Mouse (Mus musculus) lung, postnatal 0 days (tissue): ENCODE results near the gene Prss32.

Source experiments
- CTCF ChIP-seq: IDR thresholded peaks from 2 replicates; pipeline ENCODE4 v1.5.1; 2016; ENCODE audit warnings: antibody characterized with exemption, mild to moderate bottlenecking
- EP300 ChIP-seq: IDR thresholded peaks from 2 replicates; pipeline ENCODE4 v1.6.1; 2016; ENCODE audit warnings: antibody characterized with exemption, mild to moderate bottlenecking, control low read depth

DNA sequence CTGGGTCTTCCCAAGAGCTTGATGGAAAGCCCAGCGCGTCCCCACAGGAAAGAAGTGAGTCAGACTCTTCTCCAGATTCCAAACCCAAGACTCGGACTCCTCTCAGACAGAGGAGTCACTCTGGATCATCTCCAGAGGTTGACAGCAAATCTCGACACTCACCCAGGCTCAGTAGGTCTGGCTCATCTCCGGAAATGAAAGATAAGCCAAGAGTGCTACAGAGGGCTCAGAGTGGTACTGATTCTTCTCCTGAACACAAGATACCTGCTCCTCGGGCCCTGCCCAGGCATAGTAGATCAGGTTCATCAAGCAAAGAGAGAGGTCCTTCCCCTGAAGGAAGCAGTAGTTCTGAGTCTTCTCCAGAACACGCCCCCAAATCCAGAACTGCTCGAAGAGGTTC lies 25.1 kb upstream of the Prss32 start:
- no peak for TF ChIP-seq CTCF
- no peak for TF ChIP-seq EP300
